Mouse (Mus musculus) adrenal gland (tissue): Measurements from ENCODE around the gene Kmt2d.
"Not testable (repeated sequence)": the region's sequence is repeated elsewhere in the genome, so short reads cannot be mapped to it uniquely, and the experiment has no call there.

Source experiments
- intact Hi-C: fragments of 180-260 bp; cut with DNase I; formaldehyde crosslinking; loops from one replicate; pipeline ENCODE4 v1.15.1; 2025

The Kmt2d gene

GRCm38 (mm10) chr15:98834059-98834458, 36.9 kb downstream of the Kmt2d start:
- intact Hi-C loops: loop anchor here (5.0 kb wide), 1 partner anchor 33 kb away; no protein-coding TSS in a partner anchor

- intact Hi-C loops: loop anchor here (5.0 kb wide), 1 partner anchor 34 kb away; no protein-coding TSS in a partner anchor
Measured at GRCm38 (mm10) chr15:98833281-98833680, 37.7 kb downstream of the Kmt2d start.

- intact Hi-C loops: loop anchor here (5.0 kb wide), 1 partner anchor 35 kb away; no protein-coding TSS in a partner anchor
Measured at GRCm38 (mm10) chr15:98832161-98833058, 38.6 kb downstream of the Kmt2d start.

- intact Hi-C loops: loop anchor here (5.0 kb wide), 1 partner anchor 36 kb away; no protein-coding TSS in a partner anchor
Measured at GRCm38 (mm10) chr15:98831684-98832035, 39.3 kb downstream of the Kmt2d start.

GRCm38 (mm10) chr15:98830736-98831683, 40.0 kb downstream of the Kmt2d start, which contains the start of gene Prkag1:
Prkag1 (minus strand) TSS chr15:98831521.
- intact Hi-C loops: loop anchor here (5.0 kb wide), 1 partner anchor 36 kb away; no protein-coding TSS in a partner anchor

- intact Hi-C loops: no loop called here
Measured at GRCm38 (mm10) chr15:98827611-98828011, 43.4 kb downstream of the Kmt2d start.

GRCm38 (mm10) chr15:98823434-98823833, 47.6 kb downstream of the Kmt2d start:
- intact Hi-C loops: no loop called here

- intact Hi-C loops: no loop called here
Measured at GRCm38 (mm10) chr15:98822147-98822546, 48.9 kb downstream of the Kmt2d start.

- intact Hi-C loops: no loop called here
Measured at GRCm38 (mm10) chr15:98821403-98821802, 49.6 kb downstream of the Kmt2d start.

GRCm38 (mm10) chr15:98820937-98821336, 50.1 kb downstream of the Kmt2d start:
- intact Hi-C loops: no loop called here

- intact Hi-C loops: no loop called here
Measured at GRCm38 (mm10) chr15:98818171-98818570, 52.8 kb downstream of the Kmt2d start.

GRCm38 (mm10) chr15:98812741-98813424, 58.1 kb downstream of the Kmt2d start:
- intact Hi-C loops: no loop called here

- intact Hi-C loops: not testable (repeated sequence)
Measured at GRCm38 (mm10) chr15:98810212-98810611, 60.8 kb downstream of the Kmt2d start.

GRCm38 (mm10) chr15:98809390-98809789, 61.6 kb downstream of the Kmt2d start, which contains the start of gene Ddn:
Ddn (minus strand) TSS chr15:98809490.
- intact Hi-C loops: loop anchor here (5.0 kb wide), 1 partner anchor 147 kb away; the partner anchor contains the start of gene Ddx23

- intact Hi-C loops: loop anchor here (5.0 kb wide), 1 partner anchor 146 kb away; the partner anchor contains the start of gene Ddx23
Measured at GRCm38 (mm10) chr15:98808651-98809134, 62.3 kb downstream of the Kmt2d start.

GRCm38 (mm10) chr15:98807895-98808650, 62.9 kb downstream of the Kmt2d start:
- intact Hi-C loops: loop anchor here (5.0 kb wide), 1 partner anchor 146 kb away; the partner anchor contains the start of gene Ddx23

- intact Hi-C loops: loop anchor here (5.0 kb wide), 1 partner anchor 145 kb away; the partner anchor contains the start of gene Ddx23
Measured at GRCm38 (mm10) chr15:98806809-98807770, 63.9 kb downstream of the Kmt2d start.
